Mouse (Mus musculus): ENCODE data around the gene Nup62cl.

Nup62cl gene

DNA sequence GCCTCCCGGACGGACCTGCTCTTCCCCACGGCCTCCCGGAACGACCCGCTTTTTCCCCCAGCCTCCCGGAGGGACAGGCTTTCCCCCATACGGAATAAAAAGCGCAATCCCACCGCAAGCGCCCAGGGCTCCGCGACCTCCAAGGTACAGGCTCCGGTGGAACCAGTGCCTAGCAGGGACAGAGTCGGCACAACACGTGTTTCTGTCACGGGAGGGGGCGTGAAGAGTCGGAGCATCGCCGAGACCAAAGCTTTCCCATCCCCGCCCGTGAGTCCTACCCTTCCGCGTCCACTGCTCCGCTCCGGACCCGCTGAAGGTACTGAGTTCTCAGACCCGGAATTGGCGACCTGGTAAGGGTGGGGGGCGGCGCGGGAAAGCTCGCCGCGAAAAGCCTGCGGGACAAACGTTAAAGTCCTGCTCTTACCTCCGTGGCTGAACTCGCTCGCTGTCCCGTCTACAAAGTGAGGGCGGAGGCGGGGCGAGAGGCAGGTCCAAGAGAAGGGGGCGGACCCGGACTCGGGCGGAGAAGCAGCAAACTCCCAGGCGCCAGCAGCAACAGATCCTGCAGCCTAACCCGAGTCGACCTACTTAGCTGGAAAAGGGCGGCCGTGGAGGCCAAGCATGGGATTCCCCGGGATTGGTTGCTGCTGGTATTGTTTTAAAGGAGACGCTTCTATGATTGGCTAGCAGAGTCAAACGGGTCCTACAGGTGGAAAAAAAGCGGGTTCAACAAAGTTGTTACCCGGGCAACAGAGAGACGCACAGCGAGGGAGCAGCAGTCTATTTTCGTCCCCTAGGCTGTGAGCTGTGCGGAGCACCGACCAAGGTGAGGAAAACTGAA, at the start of gene Nup62cl, which contains the start of gene Pih1h3b:
Gene Nup62cl (minus strand): TSS at position 578 of the 841 bp plus-strand sequence.
Gene Pih1h3b (plus strand): TSS at position 745 of the 841 bp plus-strand sequence.
- DNase-seq (ENCODE audit: low read depth, low spot score): peak; percentile 97

DNA sequence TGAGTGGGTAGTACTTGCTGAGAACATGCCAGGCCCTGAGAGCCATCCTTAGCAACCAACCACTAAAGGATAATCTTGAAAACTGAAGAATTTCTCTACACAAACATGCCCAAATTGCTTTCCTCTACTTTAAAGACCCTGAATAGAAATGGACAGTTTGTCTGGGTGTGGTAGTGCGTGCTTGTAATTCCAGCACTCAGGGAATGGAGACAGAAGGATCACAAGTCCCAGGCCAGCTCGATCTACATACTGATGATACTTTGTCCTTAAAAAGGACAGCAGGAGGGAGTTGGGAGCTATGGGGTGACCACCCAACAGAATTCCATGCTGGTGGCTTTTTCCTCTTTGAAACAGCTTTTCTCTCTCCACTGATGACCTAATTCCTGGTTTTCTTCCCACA, 31.6 kb upstream of the Nup62cl start:
- DNase-seq (ENCODE audit: low read depth, low spot score): peak; percentile 76

DNA sequence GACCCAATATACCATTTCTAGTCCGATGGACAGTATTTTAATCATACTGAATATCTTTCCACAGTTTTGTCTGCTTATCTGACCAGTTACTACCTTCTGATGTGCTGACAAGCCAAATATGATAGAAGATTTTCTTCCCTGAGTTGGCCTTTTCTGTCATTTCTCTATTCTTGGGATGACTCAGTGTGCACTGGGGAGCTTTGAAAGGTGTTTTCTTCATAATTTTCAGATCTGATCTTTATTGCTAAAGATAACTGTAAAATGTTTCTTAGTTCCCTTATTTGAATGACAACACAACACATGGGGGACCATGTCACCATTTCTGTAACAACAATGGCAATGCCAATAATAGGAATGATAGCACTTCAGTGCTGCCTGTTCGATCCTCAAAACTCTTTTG, 20.0 kb upstream of the Nup62cl start:
- DNase-seq (ENCODE audit: low read depth, low spot score): no peak

DNA sequence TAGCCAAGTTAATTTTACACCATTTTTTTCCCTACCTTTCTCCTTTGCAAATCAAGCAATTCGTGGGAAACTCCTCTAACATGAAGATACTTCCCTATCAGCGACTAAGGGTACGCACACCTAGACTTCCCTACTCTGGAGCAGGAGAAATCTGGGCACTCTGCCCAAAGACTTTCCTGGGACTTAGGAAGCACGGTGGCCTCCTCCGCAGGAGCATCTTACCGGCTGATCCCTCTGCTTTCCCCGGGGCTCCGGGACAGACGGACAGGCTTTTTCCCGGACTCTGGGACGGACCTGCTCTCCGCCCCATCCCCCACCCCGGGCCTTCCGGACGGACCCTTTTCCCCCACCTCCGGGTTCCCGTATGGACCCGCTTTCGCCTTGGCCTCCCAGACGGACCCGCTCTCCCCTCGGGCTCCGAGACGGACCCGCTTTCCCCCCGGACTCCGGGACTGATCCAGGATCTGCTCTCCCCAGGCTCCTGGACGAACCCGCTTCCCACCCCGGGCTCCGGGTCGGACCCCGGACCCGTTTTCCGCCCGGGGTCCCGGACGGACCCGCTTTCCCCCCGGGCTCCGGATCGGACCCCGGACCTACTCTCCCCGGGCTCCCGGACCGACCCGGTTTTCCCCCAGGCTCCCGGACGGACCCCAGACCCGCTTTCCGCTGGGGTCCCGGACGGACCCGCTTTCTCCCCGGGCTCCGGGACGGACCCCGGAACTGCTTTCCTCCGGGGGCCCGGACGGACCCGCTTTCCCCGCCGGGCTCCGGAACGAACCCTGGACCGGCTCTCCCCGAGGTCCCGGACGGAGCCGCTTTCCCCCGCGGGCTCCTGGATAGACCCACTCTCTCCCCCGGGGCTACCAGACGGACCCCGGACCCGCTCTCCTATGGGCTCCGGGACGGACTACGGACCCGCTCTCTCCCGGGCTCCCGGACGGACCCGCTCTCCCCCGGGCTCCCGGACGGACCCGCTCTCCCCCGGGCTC, 1.3 kb downstream of the Nup62cl start:
- peak; percentile 25 for DNase-seq (ENCODE audit: low read depth, low spot score)

DNA sequence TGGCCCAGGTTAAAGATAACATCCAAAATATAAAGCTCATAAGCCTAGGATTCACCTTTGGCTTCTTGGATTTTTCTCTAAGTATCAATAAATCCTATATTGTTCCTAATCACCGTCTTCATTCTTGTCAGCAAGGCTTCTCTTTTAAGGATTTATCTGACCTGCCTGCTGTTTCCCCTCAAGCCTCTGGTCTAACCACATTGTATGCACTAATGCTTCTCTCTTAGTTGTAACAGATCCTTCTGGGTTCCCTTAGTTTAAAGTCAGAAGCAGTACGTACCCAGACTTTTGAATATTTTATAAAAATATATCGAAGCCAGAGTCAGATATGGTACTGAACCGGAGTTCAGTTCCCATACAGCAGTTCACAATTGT, 63.8 kb downstream of the Nup62cl start:
- no peak for DNase-seq (ENCODE audit: low read depth, low spot score)

DNA sequence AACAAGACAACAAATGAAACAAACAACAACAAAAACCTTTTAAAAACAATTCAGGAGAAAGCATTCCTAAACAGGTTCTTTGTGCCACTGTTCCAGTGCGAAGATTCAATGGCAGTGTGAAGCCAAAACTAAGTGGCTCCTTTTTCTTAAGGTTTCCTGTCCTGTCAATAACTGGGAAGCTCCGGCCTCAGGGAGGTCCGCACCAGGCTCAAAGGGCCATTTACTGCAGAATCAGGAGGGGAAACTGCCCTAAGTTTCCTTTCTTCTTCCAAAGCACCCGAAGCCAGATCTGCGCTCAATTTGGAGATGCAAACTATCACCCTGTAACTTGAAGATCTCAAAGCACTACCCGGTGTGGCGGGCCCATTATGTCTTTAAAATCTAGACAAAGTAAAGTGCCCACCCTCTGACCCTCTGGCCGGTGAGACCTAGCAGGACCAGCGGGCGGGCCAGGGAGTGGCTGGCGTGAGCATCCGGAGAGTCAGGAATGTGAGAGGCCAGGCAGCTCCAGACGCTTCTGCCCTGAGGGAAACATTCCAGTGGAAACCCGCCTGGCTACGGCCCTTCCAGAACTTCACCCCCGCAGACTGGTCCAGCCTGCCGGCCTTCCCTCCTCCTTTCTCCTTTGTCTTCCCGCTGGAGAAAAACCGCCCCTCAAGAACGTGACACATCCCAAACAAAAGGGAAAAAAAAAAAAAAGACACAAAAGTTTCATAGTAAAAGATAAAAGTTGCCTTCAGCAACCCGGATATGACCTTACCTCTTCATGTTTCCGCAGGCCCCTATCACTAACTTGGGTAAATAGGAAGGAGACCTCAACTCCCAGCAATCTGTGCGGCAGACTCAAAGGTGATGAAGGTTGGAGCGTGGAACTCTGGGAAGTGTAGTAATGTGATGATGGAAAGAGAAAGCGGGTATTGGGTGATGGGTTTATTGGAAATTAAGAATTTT, 64.5 kb downstream of the Nup62cl start, which contains the start of gene Rbm41:
Gene Rbm41 (minus strand): TSS at position 856 of the 951 bp plus-strand sequence.
- peak; percentile 92 for DNase-seq (ENCODE audit: low read depth, low spot score)

DNA sequence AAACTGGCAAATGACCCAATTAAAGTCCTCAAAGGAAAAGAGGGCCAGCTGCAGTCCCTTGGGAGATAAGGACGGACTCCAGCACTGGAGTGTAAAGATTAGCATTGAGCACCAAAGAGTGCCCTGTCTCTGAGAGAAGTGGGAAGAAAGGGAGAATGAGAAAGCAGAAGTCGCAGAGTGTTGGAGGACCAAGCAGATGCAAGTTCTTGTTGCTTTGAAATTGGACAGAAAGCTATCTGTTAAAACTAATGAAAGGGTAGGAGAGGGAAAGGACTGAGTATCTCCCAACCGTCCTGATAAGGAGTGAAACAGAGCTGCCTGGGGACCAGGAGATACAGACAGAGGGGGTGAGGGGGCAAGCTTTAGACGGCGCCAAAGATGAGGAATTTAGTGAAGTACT, 80.4 kb downstream of the Nup62cl start:
- no peak for DNase-seq (ENCODE audit: low read depth, low spot score)
